Mouse (Mus musculus) gastrocnemius, postnatal 10 days (tissue): Measurements from ENCODE around the gene Cetn4. TPM values are rescaled to one million over a fixed set of nuclear protein-coding genes. Genes with fewer than 3 reads are reported as not detected.

ENCODE experiments used
- DNase-seq: peaks from one replicate; pipeline ENCODE4 v3.0.0; 2021; ENCODE audit warnings: mixed read lengths
- total RNA-seq, 2 experiments: library from RNA; stranded (reverse); gene quantifications; 2 replicates each; pipeline ENCODE4 v1.2.3; 2021

Cetn4 gene
- total RNA-seq, 2 experiments from 2014 or later: 0.63 to 1.5 TPM

- peak; percentile 28 for DNase-seq
Observed at GRCm38 (mm10) chr3:37302685-37303084, 9.8 kb downstream of the Cetn4 start.

GRCm38 (mm10) chr3:37299470-37299869, 13.0 kb downstream of the Cetn4 start:
- no peak for DNase-seq

GRCm38 (mm10) chr3:37292654-37293053, 19.9 kb downstream of the Cetn4 start:
- DNase-seq: no peak

GRCm38 (mm10) chr3:37291929-37292328, 20.6 kb downstream of the Cetn4 start:
- DNase-seq: no peak

- DNase-seq: no peak
Observed at GRCm38 (mm10) chr3:37290881-37291541, 21.5 kb downstream of the Cetn4 start.

GRCm38 (mm10) chr3:37289237-37289636, 23.3 kb downstream of the Cetn4 start:
- DNase-seq: no peak

GRCm38 (mm10) chr3:37283234-37283633, 29.3 kb downstream of the Cetn4 start:
- no peak for DNase-seq

- no peak for DNase-seq
Observed at GRCm38 (mm10) chr3:37282299-37282922, 30.1 kb downstream of the Cetn4 start.

- no peak for DNase-seq
Observed at GRCm38 (mm10) chr3:37280871-37281270, 31.6 kb downstream of the Cetn4 start.

GRCm38 (mm10) chr3:37280221-37280620, 32.3 kb downstream of the Cetn4 start:
- DNase-seq: no peak

GRCm38 (mm10) chr3:37274661-37275060, 37.8 kb downstream of the Cetn4 start:
- no peak for DNase-seq

- DNase-seq: no peak
Observed at GRCm38 (mm10) chr3:37273092-37273491, 39.4 kb downstream of the Cetn4 start.

GRCm38 (mm10) chr3:37271209-37271608, 41.3 kb downstream of the Cetn4 start:
- peak; percentile 59 for DNase-seq

- DNase-seq: no peak
Observed at GRCm38 (mm10) chr3:37269926-37270325, 42.6 kb downstream of the Cetn4 start.

GRCm38 (mm10) chr3:37268338-37268737, 44.2 kb downstream of the Cetn4 start:
- no peak for DNase-seq

GRCm38 (mm10) chr3:37259331-37259999, 53.0 kb downstream of the Cetn4 start:
- no peak for DNase-seq

- DNase-seq: no peak
Observed at GRCm38 (mm10) chr3:37257776-37258175, 54.7 kb downstream of the Cetn4 start.

Other genes starting within 250 kb of the Cetn4 start
- not detected for gene Adad1, start 249.2 kb downstream of the Cetn4 start, total RNA-seq
- not detected for gene Il2, start 186.7 kb downstream of the Cetn4 start, total RNA-seq
- not detected for gene Il21, start 80.1 kb downstream of the Cetn4 start, total RNA-seq
- 1 to 10 TPM; 1.1 to 1.6 TPM for gene Bbs12, start 154 bp downstream of the Cetn4 start, total RNA-seq
- 10 to 100 TPM; 15.9 to 17.5 TPM for gene Fgf2, start 35.6 kb upstream of the Cetn4 start, total RNA-seq
- 10 to 100 TPM; 14.5 to 14.8 TPM for gene Spata5, start 107.2 kb upstream of the Cetn4 start, total RNA-seq
- gene Nudt6, start 107.5 kb upstream of the Cetn4 start, total RNA-seq: 10 to 100 TPM; 24.8 to 25.5 TPM